Mouse (Mus musculus) liver, adult 2 months (tissue): Measurements from ENCODE around the gene Sardh. TPM values are rescaled to one million over a fixed set of nuclear protein-coding genes. Genes with fewer than 3 reads are reported as not detected.

ENCODE experiments used
- DNase-seq: peaks from one replicate; pipeline ENCODE4 v3.0.0-alpha.2; 2011; ENCODE audit warnings: low read depth, low spot score; ENCODE audit errors: extremely low read depth
- H3K27ac ChIP-seq: fragments of 200-500 bp; replicated peaks from 2 replicates; pipeline ENCODE4 v1.5.1; 2012; ENCODE audit warnings: low read depth, mild to moderate bottlenecking, control low read depth, inconsistent platforms, low read length; ENCODE audit not compliant: insufficient read depth
- H3K27me3 ChIP-seq: fragments of 200-500 bp; 2 replicates; pipeline ENCODE4 v1.6.1; 2012; ENCODE audit warnings: mild to moderate bottlenecking, moderate library complexity, low read length, inconsistent platforms; ENCODE audit not compliant: control insufficient read depth, insufficient read depth
- H3K36me3 ChIP-seq: fragments of 200-500 bp; 2 replicates; pipeline ENCODE4 v1.6.1; 2012; ENCODE audit warnings: low read length, inconsistent platforms; ENCODE audit not compliant: control insufficient read depth, insufficient read depth
- H3K4me1 ChIP-seq: fragments of 200-500 bp; 2 replicates; pipeline ENCODE4 v1.6.1; 2011; ENCODE audit warnings: low read length; ENCODE audit not compliant: control insufficient read depth, insufficient read depth
- H3K4me3 ChIP-seq: fragments of 200-500 bp; 2 replicates; pipeline ENCODE4 v1.5.1; 2011; ENCODE audit warnings: low read depth, mild to moderate bottlenecking, control low read depth, low read length, moderate library complexity; ENCODE audit not compliant: insufficient read depth
- H3K79me2 ChIP-seq: fragments of 200-500 bp; 2 replicates; pipeline ENCODE4 v1.6.1; 2012; ENCODE audit warnings: inconsistent platforms, mild to moderate bottlenecking, low read length, moderate library complexity; ENCODE audit not compliant: control insufficient read depth, insufficient read depth
- H3K9ac ChIP-seq: fragments of 200-500 bp; 2 replicates; pipeline ENCODE4 v1.6.1; 2012; ENCODE audit warnings: low read depth, mild to moderate bottlenecking, control low read depth, inconsistent platforms, low read length
- CTCF ChIP-seq: fragments of 200-500 bp; IDR thresholded peaks from 2 replicates; pipeline ENCODE4 v1.5.1; 2011; ENCODE audit warnings: low read depth, low read length, control low read depth
- POLR2A ChIP-seq: fragments of 200-500 bp; IDR thresholded peaks from 2 replicates; pipeline ENCODE4 v1.6.1; 2011; ENCODE audit warnings: low read length, control low read depth; ENCODE audit not compliant: insufficient read depth; ENCODE audit errors: extremely low read depth
- WGBS: fragments of 180-500 bp; shearing (Covaris S2); methylation state at CpG from one replicate; pipeline ENCODE4 v1.1.7; 2018; 5-methylcytosine and 5-hydroxymethylcytosine counted together
- polyA plus RNA-seq: library from polyadenylated mRNA; depleted of rRNA; stranded (reverse); fragments of >200 nt; gene quantifications from 2 replicates; pipeline ENCODE4 v1.2.3, GENCODE M21; 2012
- total RNA-seq: library from RNA; depleted of rRNA; stranded (reverse); fragments of >200 nt; gene quantifications from 2 replicates; pipeline ENCODE4 v1.2.3, GENCODE M21; 2014

The Sardh gene
- total and polyA plus RNA-seq, 2 experiments, result 382 to 768 TPM

- Histone ChIP-seq H3K4me3 (no peak overlapping the region), H3K27me3 (no peaks in the 10 kb centered on the region), H3K36me3 (no peaks in the 10 kb centered on the region), H3K4me1 (no peaks in the 10 kb centered on the region), H3K9ac (no peak overlapping the region), H3K27ac (no peak overlapping the region), H3K79me2 (no peaks in the 10 kb centered on the region)
- WGBS, result 81% methylated on average over 8 of the region's 8 CpGs
- DNase-seq, result no peak
- TF ChIP-seq POLR2A, result no peak
- TF ChIP-seq CTCF, result no peak
Observed at GRCm38 (mm10) chr2:27179101-27179500, 69.0 kb downstream of the Sardh start.

GRCm38 (mm10) chr2:27175696-27176267 lies 72.4 kb downstream of the Sardh start:
- TF ChIP-seq POLR2A, result no peak
- DNase-seq, result no peak
- WGBS, result 83% methylated on average over 10 of the region's 10 CpGs

GRCm38 (mm10) chr2:27174242-27174641 lies 73.9 kb downstream of the Sardh start:
- H3K27ac ChIP-seq, result no peak overlapping the region
- WGBS, result 77% methylated on average over 2 of the region's 2 CpGs
- H3K9ac ChIP-seq, result no peak overlapping the region
- TF ChIP-seq CTCF (no peak), POLR2A (no peak)
- H3K27me3 ChIP-seq, result no peaks in the 10 kb centered on the region
- no peak overlapping the region for H3K4me3 ChIP-seq
- no peak for DNase-seq
- H3K36me3 ChIP-seq, result no peaks in the 10 kb centered on the region
- H3K79me2 ChIP-seq, result no peaks in the 10 kb centered on the region
- H3K4me1 ChIP-seq, result no peaks in the 10 kb centered on the region

More at GRCm38 (mm10) chr2:27175696-27176267, 72.4 kb downstream of the Sardh start:
- no peaks in the 10 kb centered on the region for H3K36me3 ChIP-seq
- H3K4me3 ChIP-seq, result no peak overlapping the region
- H3K4me1 ChIP-seq, result no peaks in the 10 kb centered on the region
- no peaks in the 10 kb centered on the region for H3K27me3 ChIP-seq
- no peak overlapping the region for H3K9ac ChIP-seq
- H3K27ac ChIP-seq, result no peak overlapping the region
- no peaks in the 10 kb centered on the region for H3K79me2 ChIP-seq

GRCm38 (mm10) chr2:27166999-27167398 lies 81.1 kb downstream of the Sardh start:
- no peak for DNase-seq
- Histone ChIP-seq H3K4me3 (no peak overlapping the region), H3K4me1 (no peaks in the 10 kb centered on the region), H3K27ac (no peak overlapping the region), H3K9ac (no peak overlapping the region), H3K27me3 (no peaks in the 10 kb centered on the region), H3K79me2 (no peaks in the 10 kb centered on the region), H3K36me3 (no peaks in the 10 kb centered on the region)
- WGBS, result 23% methylated on average over 2 of the region's 2 CpGs
- TF ChIP-seq POLR2A, result no peak
- no peak for TF ChIP-seq CTCF

- Histone ChIP-seq H3K27me3 (no peaks in the 10 kb centered on the region), H3K27ac (no peak overlapping the region), H3K9ac (no peak overlapping the region), H3K36me3 (no peaks in the 10 kb centered on the region), H3K79me2 (no peaks in the 10 kb centered on the region), H3K4me1 (no peaks in the 10 kb centered on the region), H3K4me3 (no peak overlapping the region)
- 77% methylated on average over 2 of the region's 2 CpGs for WGBS
- no peak for DNase-seq
- TF ChIP-seq POLR2A (no peak), CTCF (no peak)
Observed at GRCm38 (mm10) chr2:27166074-27166473, 82.1 kb downstream of the Sardh start.

- WGBS, result 84% methylated on average over 12 of the region's 12 CpGs
Observed at GRCm38 (mm10) chr2:27164796-27165590, 83.1 kb downstream of the Sardh start, which contains the start of gene Dbh. TSS of gene Dbh (plus strand) at chr2:27165233.

More at GRCm38 (mm10) chr2:27164796-27165590, 83.1 kb downstream of the Sardh start, which contains the start of gene Dbh:
- Histone ChIP-seq H3K9ac (no peak within 1 kb of the TSS), H3K27ac (no peak within 1 kb of the TSS), H3K27me3 (no peaks in the 10 kb centered on the region), H3K36me3 (no peaks in the 10 kb centered on the region), H3K4me3 (no peak within 1 kb of the TSS), H3K4me1 (no peaks in the 10 kb centered on the region), H3K79me2 (no peaks in the 10 kb centered on the region)
- TF ChIP-seq POLR2A, result no peak
- no peak for TF ChIP-seq CTCF
- no peak for DNase-seq
